Mouse (Mus musculus) heart, adult 2 months (tissue): ENCODE results near the gene Clrn3.

Experiments used
- CTCF ChIP-seq: fragments of 200-600 bp; IDR thresholded peaks from 2 replicates; pipeline ENCODE4 v1.8.1; 2022; ENCODE audit warnings: antibody characterized with exemption, mild to moderate bottlenecking, moderate library complexity
- EP300 ChIP-seq: fragments of 200-500 bp; IDR thresholded peaks from 2 replicates; pipeline ENCODE4 v1.6.1; 2011; ENCODE audit warnings: low read depth, low read length, control low read depth; ENCODE audit not compliant: insufficient read depth
- POLR2A ChIP-seq: fragments of 200-500 bp; IDR thresholded peaks from 2 replicates; pipeline ENCODE4 v1.6.1; 2011; ENCODE audit warnings: mild to moderate bottlenecking, low read depth, low read length, control low read depth; ENCODE audit not compliant: insufficient read depth

GRCm38 (mm10) chr7:135499403-135499802, 29.1 kb downstream of the Clrn3 start:
- TF ChIP-seq CTCF (no peak), POLR2A (no peak), EP300 (no peak)
